Mouse (Mus musculus) heart, adult 9 months (tissue): ENCODE results near the gene AC124108.1.

Experiments used
- DNase-seq, 2 experiments: peaks; one replicate each; pipeline ENCODE4 v3.0.0; 2022; ENCODE audit warnings: low spot score in 2 of 2

Gene AC124108.1

GRCm38 (mm10) chr1:132200562-132201510 lies 9.6 kb downstream of the AC124108.1 start:
- DNase-seq, result no peak

GRCm38 (mm10) chr1:132201511-132201860 lies 10.2 kb downstream of the AC124108.1 start:
- DNase-seq, result no peak

GRCm38 (mm10) chr1:132201936-132202335 lies 10.7 kb downstream of the AC124108.1 start:
- no peak for DNase-seq

- DNase-seq, result no peak
Measured at GRCm38 (mm10) chr1:132202771-132203170, 11.5 kb downstream of the AC124108.1 start.

- no peak for DNase-seq
Measured at GRCm38 (mm10) chr1:132205958-132206357, 14.7 kb downstream of the AC124108.1 start.

GRCm38 (mm10) chr1:132206828-132207227 lies 15.6 kb downstream of the AC124108.1 start:
- DNase-seq, result no peak

GRCm38 (mm10) chr1:132208154-132208553 lies 16.9 kb downstream of the AC124108.1 start:
- no peak for DNase-seq

GRCm38 (mm10) chr1:132209400-132209799 lies 18.1 kb downstream of the AC124108.1 start:
- DNase-seq, result no peak

GRCm38 (mm10) chr1:132210922-132211321 lies 19.7 kb downstream of the AC124108.1 start:
- DNase-seq, result no peak

GRCm38 (mm10) chr1:132211672-132212071 lies 20.4 kb downstream of the AC124108.1 start:
- DNase-seq, result no peak

GRCm38 (mm10) chr1:132212218-132212617 lies 21.0 kb downstream of the AC124108.1 start:
- peak; percentile 41 to 50 for DNase-seq

- no peak for DNase-seq
Measured at GRCm38 (mm10) chr1:132213076-132213475, 21.8 kb downstream of the AC124108.1 start.

- no peak for DNase-seq
Measured at GRCm38 (mm10) chr1:132216276-132216675, 25.0 kb downstream of the AC124108.1 start.

- DNase-seq, result no peak
Measured at GRCm38 (mm10) chr1:132221627-132222026, 30.4 kb downstream of the AC124108.1 start.

GRCm38 (mm10) chr1:132222166-132222565 lies 30.9 kb downstream of the AC124108.1 start:
- no peak for DNase-seq

- DNase-seq, result no peak
Measured at GRCm38 (mm10) chr1:132226297-132227080, 35.2 kb downstream of the AC124108.1 start.

GRCm38 (mm10) chr1:132229667-132230066 lies 38.4 kb downstream of the AC124108.1 start, which contains the start of gene Gm10188:
Gene Gm10188, minus strand, starts transcription at chr1:132229767.
- no peak for DNase-seq

GRCm38 (mm10) chr1:132231470-132232274 lies 40.4 kb downstream of the AC124108.1 start:
- DNase-seq, result no peak

GRCm38 (mm10) chr1:132233566-132233965 lies 42.3 kb downstream of the AC124108.1 start:
- DNase-seq, result no peak

GRCm38 (mm10) chr1:132234757-132235273 lies 43.6 kb downstream of the AC124108.1 start:
- DNase-seq, result no peak

GRCm38 (mm10) chr1:132237585-132238159 lies 46.4 kb downstream of the AC124108.1 start:
- DNase-seq, result peak; percentile 34 to 47
